Mouse (Mus musculus) heart, embryonic 15.5 days (tissue): ENCODE measurements around the gene Hist3h2a. TPM values are rescaled to one million over a fixed set of nuclear protein-coding genes. Genes with fewer than 3 reads are reported as not detected.

ENCODE experiments used
- ATAC-seq: fragments of 200-750 bp; cut with Nextera tagmentation; replicated peaks from 2 replicates; pipeline ENCODE4 v1.8.0; 2017; ENCODE audit warnings: low read depth, moderate TSS enrichment; ENCODE audit not compliant: insufficient number of reproducible peaks, insufficient read depth, low FRiP score
- H3K27ac ChIP-seq: fragments of 300-500 bp; sonication (generic); 2 replicates; pipeline ENCODE4 v1.5.1; 2015; ENCODE audit warnings: mild to moderate bottlenecking, inconsistent platforms
- H3K27me3 ChIP-seq: fragments of 300-500 bp; sonication (generic); 2 replicates; pipeline ENCODE4 v1.6.1; 2015; ENCODE audit warnings: inconsistent platforms
- H3K36me3 ChIP-seq: fragments of 300-500 bp; sonication (generic); 2 replicates; pipeline ENCODE4 v1.6.1; 2015; ENCODE audit warnings: mild to moderate bottlenecking, inconsistent platforms
- H3K4me1 ChIP-seq: fragments of 300-500 bp; sonication (generic); replicated peaks from 2 replicates; pipeline ENCODE4 v1.6.1; 2015; ENCODE audit warnings: inconsistent platforms
- H3K4me2 ChIP-seq: fragments of 300-500 bp; sonication (generic); 2 replicates; pipeline ENCODE4 v1.6.1; 2015; ENCODE audit warnings: inconsistent platforms, mild to moderate bottlenecking, moderate library complexity
- H3K4me3 ChIP-seq: fragments of 300-500 bp; sonication (generic); 2 replicates; pipeline ENCODE4 v1.5.1; 2015; ENCODE audit warnings: mild to moderate bottlenecking, inconsistent platforms
- H3K9ac ChIP-seq: fragments of 300-500 bp; sonication (generic); 2 replicates; pipeline ENCODE4 v1.6.1; 2015; ENCODE audit warnings: mild to moderate bottlenecking, inconsistent platforms
- H3K9me3 ChIP-seq: fragments of 300-500 bp; sonication (generic); replicated peaks from 2 replicates; pipeline ENCODE4 v1.6.1; 2016; ENCODE audit warnings: inconsistent platforms
- WGBS: fragments of 180-500 bp; shearing (Covaris S2); methylation state at CpG from one replicate; pipeline ENCODE4 v1.1.7; 2015; ENCODE audit warnings: mixed read lengths; 5-methylcytosine and 5-hydroxymethylcytosine counted together
- polyA plus RNA-seq: library from polyadenylated mRNA; unstranded; fragments of >200 nt; fragmentation: Nextera tagmentation; extraction: Ambion mirVana; gene quantifications from 2 replicates; pipeline ENCODE4 v1.2.1, GENCODE M21; 2015

The Hist3h2a gene
- 30.4 and 34.7 TPM in 2 replicates for polyA plus RNA-seq

DNA sequence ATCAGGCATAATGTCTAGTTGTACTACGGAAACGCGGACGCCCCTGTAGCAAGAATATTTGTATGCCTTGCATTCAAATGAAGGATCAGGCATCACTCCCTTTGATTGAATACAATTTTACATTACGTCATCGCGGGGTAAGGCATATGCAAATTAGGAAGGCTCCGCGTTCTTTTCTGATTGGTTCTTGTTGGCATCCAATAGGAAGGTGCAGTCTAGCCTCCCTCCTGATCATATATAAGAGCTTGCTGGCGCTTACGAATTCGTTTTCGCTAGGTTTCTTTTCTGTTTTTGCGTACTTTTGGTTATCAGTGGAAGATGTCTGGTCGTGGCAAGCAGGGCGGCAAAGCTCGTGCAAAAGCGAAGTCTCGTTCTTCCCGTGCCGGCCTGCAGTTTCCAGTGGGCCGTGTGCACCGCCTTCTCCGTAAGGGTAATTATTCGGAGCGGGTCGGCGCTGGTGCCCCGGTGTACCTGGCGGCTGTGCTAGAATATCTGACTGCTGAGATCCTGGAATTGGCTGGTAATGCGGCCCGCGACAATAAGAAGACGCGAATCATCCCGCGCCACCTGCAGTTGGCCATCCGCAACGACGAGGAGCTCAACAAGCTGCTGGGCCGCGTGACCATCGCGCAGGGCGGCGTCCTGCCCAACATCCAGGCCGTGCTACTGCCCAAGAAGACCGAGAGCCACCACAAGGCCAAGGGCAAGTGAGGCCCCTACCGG lies at the start of gene Hist3h2a, which contains the start of gene Trim17:
TSS of gene Hist3h2a (plus strand) at position 266 of the 723 bp plus-strand sequence.
TSS of gene Trim17 (plus strand) at position 266 of the 723 bp plus-strand sequence.
- Histone ChIP-seq H3K9me3 (no peaks in the 10 kb centered on the region), H3K4me3 (peak within 1 kb of the TSS; percentile 86), H3K9ac (peak within 1 kb of the TSS; percentile 93), H3K4me1 (peaks cover 43% of the 10 kb centered on the region), H3K27me3 (peaks cover 16% of the 10 kb centered on the region), H3K36me3 (0 out of 2 replicates have a peak, but pooled peaks cover 4% of the 10 kb centered on the region), H3K4me2 (peak within 1 kb of the TSS; percentile 94), H3K27ac (peak within 1 kb of the TSS; percentile 100)
- ATAC-seq: peak; percentile 92
- under 1% methylated on average over 49 of the region's 49 CpGs for WGBS

- H3K27me3 ChIP-seq: no peaks in the 10 kb centered on the region
- peaks cover 13% of the 10 kb centered on the region for H3K4me1 ChIP-seq
- peak overlapping the region; percentile 86; the same call in 1 of the 2 replicates for H3K4me2 ChIP-seq
- no peak overlapping the region for H3K9ac ChIP-seq
- no peak for ATAC-seq
- no peak overlapping the region for H3K27ac ChIP-seq
- peaks cover 17% of the 10 kb centered on the region for H3K36me3 ChIP-seq
- 51% methylated on average over 6 of the region's 6 CpGs for WGBS
- no peaks in the 10 kb centered on the region for H3K9me3 ChIP-seq
- no peak overlapping the region for H3K4me3 ChIP-seq
Observed at GRCm38 (mm10) chr11:58904838-58905237, 49.6 kb upstream of the Hist3h2a start.

DNA sequence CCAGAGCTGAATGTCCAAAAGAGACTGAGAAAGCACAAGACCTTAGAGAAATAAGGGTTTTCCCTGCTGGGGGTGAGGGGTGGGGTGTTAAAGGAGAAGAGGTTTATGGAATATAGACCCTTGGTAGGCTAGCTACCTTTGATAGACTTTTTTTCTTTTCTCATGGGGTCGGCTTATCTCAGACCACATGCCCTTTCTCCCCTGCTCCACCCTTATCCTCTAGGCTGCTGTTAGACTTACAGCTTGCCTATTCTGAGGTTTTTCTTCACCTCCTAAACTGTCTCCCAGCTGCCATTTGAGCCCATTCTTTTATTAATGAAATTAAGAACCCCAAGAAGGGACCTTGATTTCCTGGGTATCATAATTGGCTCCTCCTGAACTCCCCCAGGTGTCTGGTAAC lies 40.7 kb upstream of the Hist3h2a start:
- H3K27me3 ChIP-seq: 0 out of 2 replicates have a peak, but pooled peaks cover 6% of the 10 kb centered on the region
- no peaks in the 10 kb centered on the region for H3K9me3 ChIP-seq
- H3K4me3 ChIP-seq: no peak overlapping the region
- H3K4me1 ChIP-seq: peaks cover 6% of the 10 kb centered on the region
- no peak overlapping the region for H3K9ac ChIP-seq
- 0 out of 2 replicates have a peak overlapping the region, but pooled peaks have one; percentile 69 for H3K4me2 ChIP-seq
- WGBS: 64% methylated on average over 1 of the region's 1 CpGs
- no peaks in the 10 kb centered on the region for H3K36me3 ChIP-seq
- no peak for ATAC-seq
- H3K27ac ChIP-seq: no peak overlapping the region

DNA sequence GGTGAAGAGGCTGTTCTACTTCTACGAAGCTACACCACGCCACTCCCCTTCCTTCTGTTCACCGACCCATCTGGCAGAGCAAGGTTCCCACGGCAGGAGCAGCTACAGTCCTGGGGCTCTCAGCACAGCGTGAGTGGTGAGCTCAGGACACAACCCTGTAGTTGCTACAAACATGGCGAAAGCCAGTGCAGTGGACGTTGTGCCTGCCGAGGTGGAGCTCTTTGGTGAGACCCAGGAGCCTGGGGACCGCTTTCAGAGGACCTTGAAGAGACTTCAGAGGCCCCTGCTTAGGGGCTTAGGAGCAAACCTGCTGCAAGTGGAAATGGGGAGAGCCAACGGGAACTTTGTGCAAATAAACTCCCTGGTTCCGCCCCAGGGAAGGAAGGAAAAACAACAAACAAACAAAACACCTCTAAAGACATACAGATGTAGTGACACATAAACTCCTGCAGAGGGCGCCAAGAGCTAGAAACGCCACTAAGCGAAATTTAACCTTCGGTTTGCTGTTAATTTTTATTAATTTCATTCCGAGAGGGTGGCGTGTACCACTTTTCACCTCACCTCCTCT lies 39.9 kb upstream of the Hist3h2a start:
- H3K9me3 ChIP-seq: no peaks in the 10 kb centered on the region
- WGBS: 9% methylated on average over 17 of the region's 17 CpGs
- no peaks in the 10 kb centered on the region for H3K36me3 ChIP-seq
- ATAC-seq: no peak; the same call in 1 of the 2 replicates
- H3K4me2 ChIP-seq: peak overlapping the region; percentile 69
- H3K27me3 ChIP-seq: 0 out of 2 replicates have a peak, but pooled peaks cover 6% of the 10 kb centered on the region
- H3K4me1 ChIP-seq: peaks cover 6% of the 10 kb centered on the region
- peak overlapping the region; percentile 51 for H3K9ac ChIP-seq
- H3K27ac ChIP-seq: no peak overlapping the region
- peak overlapping the region; percentile 41 for H3K4me3 ChIP-seq

DNA sequence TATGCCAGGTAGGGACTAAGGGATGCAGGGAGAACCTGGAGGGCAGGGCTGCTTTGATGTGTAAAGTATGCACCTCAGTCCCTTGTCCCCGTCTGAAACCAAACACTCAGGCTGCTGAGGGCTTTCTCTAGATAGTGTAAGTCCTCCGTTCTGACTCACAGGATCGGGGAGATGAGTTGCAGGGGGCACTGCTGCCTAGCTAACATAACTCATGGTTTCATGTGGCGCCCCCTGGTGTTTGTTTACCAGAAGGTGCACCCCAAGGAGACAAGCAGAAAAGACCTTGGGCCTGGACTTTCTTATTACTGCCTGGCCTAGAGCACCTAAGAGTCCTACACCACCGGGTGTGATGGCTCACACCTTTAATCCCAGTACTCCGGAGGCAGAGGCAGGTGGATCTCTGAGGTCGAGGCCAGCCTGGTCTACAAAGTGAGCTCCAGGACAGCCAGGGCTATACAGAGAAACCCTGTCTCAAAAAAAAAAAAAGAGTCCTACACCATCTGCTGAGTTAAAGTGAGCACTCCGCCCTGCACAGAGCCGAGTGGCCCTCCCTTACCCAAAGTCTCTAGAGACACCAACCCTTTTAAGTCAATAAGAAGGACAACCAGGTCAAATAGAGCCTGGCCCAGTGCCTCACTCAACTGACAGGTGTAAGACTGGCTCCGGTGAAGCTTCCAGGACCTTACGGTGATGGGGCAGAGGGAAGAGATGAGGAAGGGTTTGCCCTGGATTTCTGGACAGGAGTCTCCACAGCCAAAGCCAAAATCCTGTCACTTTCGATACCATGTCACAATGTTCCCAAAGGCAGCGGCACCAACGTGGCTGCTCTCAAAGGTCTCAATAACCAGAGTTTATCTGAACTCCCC lies 37.4 kb upstream of the Hist3h2a start:
- H3K27ac ChIP-seq: no peak overlapping the region
- H3K4me2 ChIP-seq: no peak overlapping the region
- ATAC-seq: 0 out of 2 replicates have a peak, but pooled peaks have one; percentile 21
- no peaks in the 10 kb centered on the region for H3K9me3 ChIP-seq
- 55% methylated on average over 14 of the region's 14 CpGs for whole genome bisulfite sequencing
- no peak overlapping the region for H3K4me3 ChIP-seq
- peaks cover 6% of the 10 kb centered on the region for H3K4me1 ChIP-seq
- H3K36me3 ChIP-seq: no peaks in the 10 kb centered on the region
- H3K9ac ChIP-seq: no peak overlapping the region
- 0 out of 2 replicates have a peak, but pooled peaks cover 6% of the 10 kb centered on the region for H3K27me3 ChIP-seq

GRCm38 (mm10) chr11:58917745-58918366 lies 36.6 kb upstream of the Hist3h2a start, which contains the start of gene Btnl10:
Gene Btnl10, plus strand, starts transcription at chr11:58917908.
- Histone ChIP-seq H3K27ac (no peak within 1 kb of the TSS), H3K9ac (no peak within 1 kb of the TSS), H3K27me3 (0 out of 2 replicates have a peak, but pooled peaks cover 6% of the 10 kb centered on the region), H3K36me3 (no peaks in the 10 kb centered on the region), H3K4me3 (no peak within 1 kb of the TSS), H3K4me1 (peaks cover 6% of the 10 kb centered on the region), H3K4me2 (no peak within 1 kb of the TSS), H3K9me3 (no peaks in the 10 kb centered on the region)
- no peak for ATAC-seq
- 76% methylated on average over 12 of the region's 12 CpGs for WGBS

DNA sequence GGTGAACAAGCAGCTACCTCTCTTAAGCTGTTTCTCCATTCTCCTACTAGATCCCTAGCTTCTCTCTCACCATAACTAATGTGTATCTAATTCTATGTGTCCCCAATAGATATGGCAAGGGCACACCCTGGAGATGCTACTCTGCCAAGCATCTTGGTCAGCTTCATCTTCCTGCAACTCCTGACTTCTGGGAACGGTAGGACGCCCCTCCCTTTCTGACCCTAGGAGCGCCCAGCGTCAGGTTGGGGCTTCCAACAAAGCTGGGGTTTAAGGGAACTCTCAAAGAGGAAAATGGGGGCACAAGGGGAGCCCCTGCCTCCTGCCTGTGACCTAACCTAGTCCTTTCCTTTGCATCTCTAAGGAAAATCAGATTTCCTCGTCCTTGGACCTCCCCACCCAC lies 35.7 kb upstream of the Hist3h2a start:
- no peak overlapping the region for H3K4me2 ChIP-seq
- H3K4me1 ChIP-seq: peaks cover 6% of the 10 kb centered on the region
- H3K27ac ChIP-seq: no peak overlapping the region
- no peak for ATAC-seq
- H3K27me3 ChIP-seq: 0 out of 2 replicates have a peak, but pooled peaks cover 6% of the 10 kb centered on the region
- no peaks in the 10 kb centered on the region for H3K36me3 ChIP-seq
- H3K9me3 ChIP-seq: no peaks in the 10 kb centered on the region
- H3K9ac ChIP-seq: no peak overlapping the region
- no peak overlapping the region for H3K4me3 ChIP-seq
- WGBS: 65% methylated on average over 5 of the region's 5 CpGs

- Histone ChIP-seq H3K4me2 (no peak overlapping the region), H3K9me3 (no peaks in the 10 kb centered on the region), H3K27ac (no peak overlapping the region), H3K4me1 (no peaks in the 10 kb centered on the region), H3K4me3 (no peak overlapping the region), H3K27me3 (no peaks in the 10 kb centered on the region), H3K36me3 (no peaks in the 10 kb centered on the region), H3K9ac (no peak overlapping the region)
- ATAC-seq: no peak
- 79% methylated on average over 9 of the region's 9 CpGs for WGBS
Observed at GRCm38 (mm10) chr11:58922420-58922819, 32.1 kb upstream of the Hist3h2a start.

DNA sequence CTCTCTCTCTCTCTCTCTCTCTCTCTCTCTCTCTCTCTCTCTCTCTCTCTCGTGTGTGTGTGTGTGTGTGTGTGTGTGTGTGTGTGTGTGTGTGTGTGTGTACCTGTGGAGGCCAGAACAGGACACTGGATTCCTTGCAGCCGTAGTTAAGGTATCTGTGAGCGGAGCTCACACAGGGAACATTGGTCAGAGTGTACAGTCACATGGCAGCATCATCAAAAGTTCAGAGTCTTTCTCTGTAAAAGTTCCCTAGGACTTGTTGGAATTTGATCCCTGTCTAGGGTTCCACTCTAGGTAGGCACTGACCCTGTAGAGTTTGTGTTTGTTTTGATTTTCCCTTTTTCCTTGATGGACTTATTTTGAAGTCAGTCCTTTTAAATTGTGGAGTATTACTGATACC lies 27.8 kb upstream of the Hist3h2a start:
- Histone ChIP-seq H3K27ac (no peak overlapping the region), H3K4me2 (no peak overlapping the region), H3K27me3 (no peaks in the 10 kb centered on the region), H3K4me1 (peaks cover 8% of the 10 kb centered on the region), H3K4me3 (no peak overlapping the region), H3K9ac (no peak overlapping the region), H3K36me3 (peaks cover 9% of the 10 kb centered on the region; the same call in 1 of the 2 replicates), H3K9me3 (no peaks in the 10 kb centered on the region)
- ATAC-seq: no peak
- 86% methylated on average over 2 of the region's 3 CpGs for WGBS

- Histone ChIP-seq H3K4me1 (peaks cover 8% of the 10 kb centered on the region), H3K4me2 (no peak overlapping the region), H3K36me3 (peaks cover 13% of the 10 kb centered on the region), H3K9me3 (no peaks in the 10 kb centered on the region), H3K9ac (no peak overlapping the region), H3K4me3 (no peak overlapping the region), H3K27ac (no peak overlapping the region), H3K27me3 (no peaks in the 10 kb centered on the region)
- no peak for ATAC-seq
- WGBS: 67% methylated on average over 2 of the region's 2 CpGs
Observed at GRCm38 (mm10) chr11:58927053-58927452, 27.4 kb upstream of the Hist3h2a start.
